Mouse (Mus musculus): ENCODE results near the gene Dnajb13. TPM values are rescaled to one million over a fixed set of nuclear protein-coding genes. Genes with fewer than 3 reads are reported as not detected.
"Not testable (repeated sequence)": the region's sequence is repeated elsewhere in the genome, so short reads cannot be mapped to it uniquely, and the experiment has no call there.

The Dnajb13 gene
- polyA plus RNA-seq, 1 experiment from 2014 or later = 0.19 TPM

DNA sequence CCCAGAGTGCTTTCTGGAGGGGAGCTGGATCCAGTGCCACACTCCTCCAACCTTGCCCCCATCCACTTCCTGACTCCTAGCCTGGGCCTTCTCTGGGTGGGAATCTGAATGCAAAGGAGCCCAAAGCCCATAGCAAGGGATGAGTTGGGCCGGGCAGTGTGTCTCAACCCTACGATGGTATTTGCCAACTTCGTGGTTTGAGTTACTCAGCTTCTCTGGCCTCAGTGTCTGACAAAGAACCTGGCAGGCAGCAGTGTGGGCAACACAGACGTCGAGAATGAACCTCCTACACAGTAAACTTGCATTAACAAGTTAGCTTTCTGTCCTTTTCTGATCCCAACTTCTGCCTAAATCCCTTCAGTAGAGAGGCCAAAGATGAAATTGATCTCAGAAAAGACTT, 30.3 kb downstream of the Dnajb13 start:
- Histone ChIP-seq H3K4me2 (replicated peaks; ENCODE audit: low read depth, low read length) (no peak overlapping the region), H3K9me3 (ENCODE audit: control insufficient read depth, low read length) (no peaks in the 10 kb centered on the region), H3K4me1 (ENCODE audit: control insufficient read depth, insufficient read depth, low read length) (peaks cover 6% of the 10 kb centered on the region; the same call in 1 of the 2 replicates), H3K9ac (ENCODE audit: low read depth, low read length) (no peak overlapping the region), H3K4me3 (ENCODE audit: low read length) (no peak overlapping the region), H3K27me3 (ENCODE audit: control insufficient read depth, insufficient read depth, low read length) (no peaks in the 10 kb centered on the region), H3K36me3 (ENCODE audit: control insufficient read depth, insufficient read depth, low read length) (no peaks in the 10 kb centered on the region), H3K27ac (ENCODE audit: low read depth, low read length) (no peak overlapping the region)
- ATAC-seq (ENCODE audit: low FRiP score, low TSS enrichment) = no peak
- WGBS = 85% methylated on average over 5 of the region's 5 CpGs

DNA sequence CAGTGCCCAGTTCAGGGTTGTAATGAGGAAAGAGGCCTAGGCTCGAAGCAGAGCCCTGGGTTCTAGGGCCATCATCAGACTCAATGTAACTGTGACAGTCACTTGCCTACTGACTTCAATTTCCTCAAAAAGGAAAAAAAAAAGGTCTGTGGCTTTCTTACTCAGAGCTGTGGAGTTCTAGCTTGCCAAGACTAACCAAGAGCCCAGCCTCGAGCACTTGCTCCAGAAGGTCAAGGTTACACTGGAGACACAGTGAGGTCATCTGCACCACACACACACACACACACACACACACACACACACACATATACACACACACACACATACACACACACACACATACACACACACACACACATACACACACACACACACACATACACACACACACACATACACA, 32.7 kb downstream of the Dnajb13 start:
- 86% methylated on average over 2 of the region's 2 CpGs for WGBS
- H3K27me3 ChIP-seq (ENCODE audit: control insufficient read depth, insufficient read depth, low read length); H3K4me1 ChIP-seq (ENCODE audit: control insufficient read depth, insufficient read depth, low read length); H3K9me3 ChIP-seq (ENCODE audit: control insufficient read depth, low read length); ATAC-seq (ENCODE audit: low FRiP score, low TSS enrichment); H3K9ac ChIP-seq (ENCODE audit: low read depth, low read length); H3K36me3 ChIP-seq (ENCODE audit: control insufficient read depth, insufficient read depth, low read length); H3K4me2 ChIP-seq (replicated peaks; ENCODE audit: low read depth, low read length); H3K27ac ChIP-seq (ENCODE audit: low read depth, low read length); H3K4me3 ChIP-seq (ENCODE audit: low read length): not testable (repeated sequence)

DNA sequence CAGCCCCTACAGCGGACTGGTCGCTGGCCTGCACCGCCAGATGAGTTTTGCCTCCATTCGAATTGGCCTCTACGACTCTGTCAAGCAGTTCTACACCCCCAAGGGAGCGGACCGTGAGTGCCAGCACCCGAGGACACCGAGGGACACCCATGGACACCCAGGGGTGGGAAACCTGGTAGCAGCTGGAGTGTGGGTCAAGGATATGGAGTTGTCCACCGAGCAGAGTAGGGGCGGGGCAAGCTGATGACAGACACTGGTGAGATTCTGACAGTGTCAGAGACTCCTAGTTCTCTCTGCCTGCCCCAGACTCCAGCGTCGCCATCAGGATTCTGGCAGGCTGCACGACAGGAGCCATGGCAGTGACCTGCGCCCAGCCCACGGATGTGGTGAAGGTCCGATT, 34.6 kb downstream of the Dnajb13 start:
- no peak overlapping the region for H3K27ac ChIP-seq (ENCODE audit: low read depth, low read length)
- H3K27me3 ChIP-seq (ENCODE audit: control insufficient read depth, insufficient read depth, low read length) = no peaks in the 10 kb centered on the region
- ATAC-seq (ENCODE audit: low FRiP score, low TSS enrichment) = peak; percentile 50; the same call in 1 of the 2 replicates
- H3K4me3 ChIP-seq (ENCODE audit: low read length) = no peak overlapping the region
- no peak overlapping the region for H3K9ac ChIP-seq (ENCODE audit: low read depth, low read length)
- no peak overlapping the region for H3K4me2 ChIP-seq (replicated peaks; ENCODE audit: low read depth, low read length)
- 78% methylated on average over 17 of the region's 17 CpGs for WGBS
- no peaks in the 10 kb centered on the region for H3K36me3 ChIP-seq (ENCODE audit: control insufficient read depth, insufficient read depth, low read length)
- H3K4me1 ChIP-seq (ENCODE audit: control insufficient read depth, insufficient read depth, low read length) = 0 out of 2 replicates have a peak, but pooled peaks cover 3% of the 10 kb centered on the region
- H3K9me3 ChIP-seq (ENCODE audit: control insufficient read depth, low read length) = no peaks in the 10 kb centered on the region

DNA sequence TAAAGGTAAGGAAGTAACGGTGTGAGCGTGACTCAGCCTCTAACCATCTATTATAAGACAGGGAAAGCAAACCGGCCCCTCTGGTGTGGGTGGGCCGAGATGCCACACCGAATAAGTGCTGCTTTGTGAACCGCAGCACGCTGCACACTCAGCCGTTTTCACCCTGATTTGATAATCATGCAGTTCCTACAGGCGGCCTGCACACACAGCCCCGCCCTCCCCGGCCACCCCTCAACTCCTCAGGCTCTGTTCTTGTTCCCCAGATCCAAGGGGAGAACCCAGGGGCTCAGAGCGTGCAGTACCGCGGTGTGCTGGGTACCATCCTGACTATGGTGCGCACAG, 35.0 kb downstream of the Dnajb13 start:
- H3K27ac ChIP-seq (ENCODE audit: low read depth, low read length) = no peak overlapping the region
- H3K4me2 ChIP-seq (replicated peaks; ENCODE audit: low read depth, low read length) = no peak overlapping the region
- 68% methylated on average over 15 of the region's 15 CpGs for WGBS
- H3K27me3 ChIP-seq (ENCODE audit: control insufficient read depth, insufficient read depth, low read length) = no peaks in the 10 kb centered on the region
- H3K4me1 ChIP-seq (ENCODE audit: control insufficient read depth, insufficient read depth, low read length) = 0 out of 2 replicates have a peak, but pooled peaks cover 3% of the 10 kb centered on the region
- peak; percentile 64 for ATAC-seq (ENCODE audit: low FRiP score, low TSS enrichment)
- H3K9me3 ChIP-seq (ENCODE audit: control insufficient read depth, low read length) = no peaks in the 10 kb centered on the region
- H3K9ac ChIP-seq (ENCODE audit: low read depth, low read length) = no peak overlapping the region
- H3K4me3 ChIP-seq (ENCODE audit: low read length) = no peak overlapping the region
- no peaks in the 10 kb centered on the region for H3K36me3 ChIP-seq (ENCODE audit: control insufficient read depth, insufficient read depth, low read length)

- Histone ChIP-seq H3K4me1 (ENCODE audit: control insufficient read depth, insufficient read depth, low read length) (0 out of 2 replicates have a peak, but pooled peaks cover 3% of the 10 kb centered on the region), H3K36me3 (ENCODE audit: control insufficient read depth, insufficient read depth, low read length) (no peaks in the 10 kb centered on the region), H3K9ac (ENCODE audit: low read depth, low read length) (no peak overlapping the region), H3K4me3 (ENCODE audit: low read length) (no peak overlapping the region), H3K27me3 (ENCODE audit: control insufficient read depth, insufficient read depth, low read length) (no peaks in the 10 kb centered on the region), H3K4me2 (replicated peaks; ENCODE audit: low read depth, low read length) (no peak overlapping the region), H3K27ac (ENCODE audit: low read depth, low read length) (no peak overlapping the region), H3K9me3 (ENCODE audit: control insufficient read depth, low read length) (no peaks in the 10 kb centered on the region)
- 76% methylated on average over 20 of the region's 20 CpGs for WGBS
- ATAC-seq (ENCODE audit: low FRiP score, low TSS enrichment) = peak; percentile 37; the same call in 1 of the 2 replicates
These were observed 35.5 kb downstream of the Dnajb13 start for GRCm38 (mm10) chr7:100479100-100479822.

DNA sequence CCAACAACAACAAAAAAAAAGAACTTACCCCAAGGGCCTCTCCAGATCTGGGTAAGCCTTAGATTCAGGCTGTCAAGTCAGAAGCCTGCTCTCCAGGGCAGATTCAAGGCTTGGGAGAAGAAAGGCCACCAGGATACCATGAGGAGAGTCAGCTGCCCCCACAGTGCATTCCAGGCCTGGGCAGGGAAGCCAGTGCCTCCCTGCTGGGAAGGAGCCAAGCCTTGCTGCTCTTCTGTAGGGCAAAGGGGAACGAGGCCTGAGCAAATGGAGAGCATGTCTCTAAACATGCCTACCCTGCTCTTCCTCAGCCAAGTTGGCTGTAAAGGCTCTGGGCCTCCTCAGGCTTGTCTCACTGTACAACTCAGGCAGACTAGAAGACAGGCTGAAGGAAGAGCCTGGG, 40.1 kb downstream of the Dnajb13 start:
- no peak overlapping the region for H3K9ac ChIP-seq (ENCODE audit: low read depth, low read length)
- H3K4me3 ChIP-seq (ENCODE audit: low read length) = no peak overlapping the region
- WGBS = 56% methylated on average over 1 of the region's 1 CpGs
- H3K4me2 ChIP-seq (replicated peaks; ENCODE audit: low read depth, low read length) = no peak overlapping the region
- peaks cover 10% of the 10 kb centered on the region for H3K36me3 ChIP-seq (ENCODE audit: control insufficient read depth, insufficient read depth, low read length)
- no peaks in the 10 kb centered on the region for H3K4me1 ChIP-seq (ENCODE audit: control insufficient read depth, insufficient read depth, low read length)
- no peak overlapping the region for H3K27ac ChIP-seq (ENCODE audit: low read depth, low read length)
- ATAC-seq (ENCODE audit: low FRiP score, low TSS enrichment) = no peak
- no peaks in the 10 kb centered on the region for H3K27me3 ChIP-seq (ENCODE audit: control insufficient read depth, insufficient read depth, low read length)
- H3K9me3 ChIP-seq (ENCODE audit: control insufficient read depth, low read length) = no peaks in the 10 kb centered on the region

DNA sequence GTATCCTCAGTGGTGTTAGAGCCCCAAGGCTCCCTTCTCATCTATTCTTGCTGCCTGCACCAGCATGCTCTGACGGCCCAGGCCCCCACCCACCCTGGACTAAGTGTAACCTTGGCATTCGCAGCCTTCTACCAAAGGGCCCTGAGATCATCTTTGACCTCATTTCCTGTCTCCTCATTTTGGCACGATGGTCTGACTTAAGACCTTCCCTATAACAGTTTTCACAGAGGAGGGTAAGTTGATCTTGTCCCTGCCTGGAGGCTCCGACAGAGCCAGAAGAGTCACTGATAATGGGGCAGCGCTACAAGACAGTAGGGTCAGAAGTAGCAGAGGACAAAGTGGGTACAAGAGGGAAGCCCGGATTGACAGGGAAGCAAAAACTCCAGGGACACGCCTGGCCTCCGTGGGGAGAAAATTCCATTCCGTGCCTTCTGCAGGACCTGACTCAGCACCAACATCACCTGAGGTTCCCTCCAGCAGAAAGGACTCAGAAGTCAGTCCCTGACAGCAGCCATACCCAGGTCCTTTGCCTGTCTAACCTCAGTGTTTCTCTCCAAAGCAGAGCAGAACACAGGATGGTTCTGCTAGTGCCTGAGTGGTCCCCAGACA, 40.8 kb downstream of the Dnajb13 start:
- no peak overlapping the region for H3K9ac ChIP-seq (ENCODE audit: low read depth, low read length)
- no peaks in the 10 kb centered on the region for H3K9me3 ChIP-seq (ENCODE audit: control insufficient read depth, low read length)
- H3K27me3 ChIP-seq (ENCODE audit: control insufficient read depth, insufficient read depth, low read length) = no peaks in the 10 kb centered on the region
- H3K4me2 ChIP-seq (replicated peaks; ENCODE audit: low read depth, low read length) = no peak overlapping the region
- no peak for ATAC-seq (ENCODE audit: low FRiP score, low TSS enrichment)
- peaks cover 16% of the 10 kb centered on the region for H3K36me3 ChIP-seq (ENCODE audit: control insufficient read depth, insufficient read depth, low read length)
- no peak overlapping the region for H3K4me3 ChIP-seq (ENCODE audit: low read length)
- H3K4me1 ChIP-seq (ENCODE audit: control insufficient read depth, insufficient read depth, low read length) = no peaks in the 10 kb centered on the region
- 78% methylated on average over 9 of the region's 9 CpGs for WGBS
- H3K27ac ChIP-seq (ENCODE audit: low read depth, low read length) = no peak overlapping the region

GRCm38 (mm10) chr7:100472777-100473176, 42.0 kb downstream of the Dnajb13 start, which contains the start of gene Ucp3:
TSS of gene Ucp3 (plus strand) at chr7:100472990.
- H3K9me3 ChIP-seq (ENCODE audit: control insufficient read depth, low read length) = no peaks in the 10 kb centered on the region
- no peaks in the 10 kb centered on the region for H3K4me1 ChIP-seq (ENCODE audit: control insufficient read depth, insufficient read depth, low read length)
- ATAC-seq (ENCODE audit: low FRiP score, low TSS enrichment) = peak; percentile 15; the same call in 1 of the 2 replicates
- no peak within 1 kb of the TSS for H3K9ac ChIP-seq (ENCODE audit: low read depth, low read length)
- H3K27ac ChIP-seq (ENCODE audit: low read depth, low read length) = no peak within 1 kb of the TSS
- WGBS = 57% methylated on average over 6 of the region's 6 CpGs
- H3K27me3 ChIP-seq (ENCODE audit: control insufficient read depth, insufficient read depth, low read length) = no peaks in the 10 kb centered on the region
- no peak within 1 kb of the TSS for H3K4me3 ChIP-seq (ENCODE audit: low read length)
- no peak within 1 kb of the TSS for H3K4me2 ChIP-seq (replicated peaks; ENCODE audit: low read depth, low read length)
- H3K36me3 ChIP-seq (ENCODE audit: control insufficient read depth, insufficient read depth, low read length) = peaks cover 24% of the 10 kb centered on the region

GRCm38 (mm10) chr7:100471407-100471797, 43.4 kb downstream of the Dnajb13 start:
- H3K36me3 ChIP-seq (ENCODE audit: control insufficient read depth, insufficient read depth, low read length) = peaks cover 24% of the 10 kb centered on the region
- no peak overlapping the region for H3K4me2 ChIP-seq (replicated peaks; ENCODE audit: low read depth, low read length)
- WGBS = 86% methylated on average over 1 of the region's 1 CpGs
- no peaks in the 10 kb centered on the region for H3K4me1 ChIP-seq (ENCODE audit: control insufficient read depth, insufficient read depth, low read length)
- no peak overlapping the region for H3K4me3 ChIP-seq (ENCODE audit: low read length)
- no peak overlapping the region for H3K9ac ChIP-seq (ENCODE audit: low read depth, low read length)
- H3K9me3 ChIP-seq (ENCODE audit: control insufficient read depth, low read length) = no peaks in the 10 kb centered on the region
- no peak overlapping the region for H3K27ac ChIP-seq (ENCODE audit: low read depth, low read length)
- ATAC-seq (ENCODE audit: low FRiP score, low TSS enrichment) = no peak
- H3K27me3 ChIP-seq (ENCODE audit: control insufficient read depth, insufficient read depth, low read length) = no peaks in the 10 kb centered on the region
